Mouse (Mus musculus) midbrain, embryonic 14.5 days (tissue): ENCODE measurements around the gene Ubxn11. TPM values are rescaled to one million over a fixed set of nuclear protein-coding genes. Genes with fewer than 3 reads are reported as not detected.

ENCODE experiments used
- polyA plus RNA-seq: library from polyadenylated mRNA; unstranded; fragments of >200 nt; fragmentation: Nextera tagmentation; extraction: Ambion mirVana; gene quantifications from 2 replicates; pipeline ENCODE4 v1.2.1, GENCODE M21; 2014

Ubxn11 gene
- polyA plus RNA-seq, 1 experiment from 2014 or later = 11.7 TPM

Other genes with a start within 250 kb of the Ubxn11 start
- 18.8 and 22.0 TPM in 2 replicates for gene Rps6ka1, start 214.8 kb upstream of the Ubxn11 start, polyA plus RNA-seq
- 1,199 and 1,387 TPM in 2 replicates for gene Hmgn2, start 133.9 kb upstream of the Ubxn11 start, polyA plus RNA-seq
- gene Dhdds, start 101.7 kb upstream of the Ubxn11 start, polyA plus RNA-seq = 46.6 and 48.2 TPM in 2 replicates
- 0.13 and 0.31 TPM in 2 replicates for gene Lin28a, start 83.7 kb upstream of the Ubxn11 start, polyA plus RNA-seq
- not detected in 2 replicates for gene Zfp683, start 48.7 kb upstream of the Ubxn11 start, polyA plus RNA-seq
- gene Crybg2, start 41.8 kb upstream of the Ubxn11 start, polyA plus RNA-seq = 1.8 and 2.3 TPM in 2 replicates
- 1.8 and 4.5 TPM in 2 replicates for gene Cd52, start 7.5 kb upstream of the Ubxn11 start, polyA plus RNA-seq
- gene Sh3bgrl3, start 26.2 kb downstream of the Ubxn11 start, polyA plus RNA-seq = 376 and 460 TPM in 2 replicates
- gene Cep85, start 84.5 kb downstream of the Ubxn11 start, polyA plus RNA-seq = 12.0 and 21.3 TPM in 2 replicates
- not detected in 2 replicates for gene Gm7534, start 100.4 kb downstream of the Ubxn11 start, polyA plus RNA-seq
- not detected in 2 replicates for gene Catsper4, start 124.8 kb downstream of the Ubxn11 start, polyA plus RNA-seq
- gene Cnksr1, start 135.8 kb downstream of the Ubxn11 start, polyA plus RNA-seq = 0.20 TPM in 1 of 2 replicates, not detected in the other
- gene E130218I03Rik, start 141.1 kb downstream of the Ubxn11 start, polyA plus RNA-seq = 0.30 and 0.43 TPM in 2 replicates
- 13.1 and 14.2 TPM in 2 replicates for gene Zfp593, start 143.0 kb downstream of the Ubxn11 start, polyA plus RNA-seq
- 0.49 TPM in 1 of 2 replicates, not detected in the other for gene Gm30191, start 144.4 kb downstream of the Ubxn11 start, polyA plus RNA-seq
- gene Grrp1, start 151.5 kb downstream of the Ubxn11 start, polyA plus RNA-seq = 11.1 and 17.6 TPM in 2 replicates
- gene Pdik1l, start 185.3 kb downstream of the Ubxn11 start, polyA plus RNA-seq = 41.0 and 48.6 TPM in 2 replicates
- 0.11 TPM in 1 of 2 replicates, not detected in the other for gene Trim63, start 212.6 kb downstream of the Ubxn11 start, polyA plus RNA-seq
- gene Slc30a2, start 240.6 kb downstream of the Ubxn11 start, polyA plus RNA-seq = 0.11 TPM in 1 of 2 replicates, not detected in the other